Mouse (Mus musculus) brain, embryonic 18.5 days (tissue): ENCODE measurements around the gene Elovl6.

ENCODE experiments used
- DNase-seq: peaks from one replicate; pipeline ENCODE4 v3.0.0-alpha.2; 2012; ENCODE audit warnings: low read depth, low spot score

The Elovl6 gene

DNA sequence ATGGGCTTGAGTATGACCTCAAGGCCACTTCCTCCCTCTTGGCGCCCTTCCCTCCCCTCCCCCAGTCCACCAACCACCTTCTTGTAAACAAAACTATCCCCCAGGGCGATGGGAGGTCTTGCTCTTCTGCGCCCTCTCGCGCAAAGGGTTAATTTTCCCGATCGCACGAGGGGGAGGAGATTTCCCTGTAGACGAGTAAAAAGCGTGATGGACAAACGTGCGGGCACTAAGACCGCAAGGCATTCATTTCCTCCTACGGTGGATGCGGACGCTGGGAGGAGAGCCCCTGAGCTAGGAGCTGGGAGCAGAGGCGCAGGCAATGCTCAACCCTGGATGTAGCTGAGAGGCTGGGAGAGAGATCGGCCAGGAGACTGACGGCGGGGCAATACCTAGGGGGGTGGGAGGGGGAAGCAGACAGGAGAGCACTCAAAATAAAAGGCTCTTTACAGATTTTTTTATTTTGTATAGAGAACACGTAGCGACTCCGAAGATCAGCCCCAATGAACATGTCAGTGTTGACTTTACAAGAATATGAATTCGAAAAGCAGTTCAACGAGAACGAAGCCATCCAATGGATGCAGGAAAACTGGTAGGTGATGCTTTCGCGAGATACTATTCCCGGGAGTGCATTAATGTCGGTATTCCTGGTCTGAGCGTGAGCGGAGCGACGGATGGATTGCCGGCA lies at the start of gene Elovl6:
TSS of gene Elovl6 (plus strand) at position 176 of the 685 bp plus-strand sequence.
- DNase-seq, result peak; percentile 78

DNA sequence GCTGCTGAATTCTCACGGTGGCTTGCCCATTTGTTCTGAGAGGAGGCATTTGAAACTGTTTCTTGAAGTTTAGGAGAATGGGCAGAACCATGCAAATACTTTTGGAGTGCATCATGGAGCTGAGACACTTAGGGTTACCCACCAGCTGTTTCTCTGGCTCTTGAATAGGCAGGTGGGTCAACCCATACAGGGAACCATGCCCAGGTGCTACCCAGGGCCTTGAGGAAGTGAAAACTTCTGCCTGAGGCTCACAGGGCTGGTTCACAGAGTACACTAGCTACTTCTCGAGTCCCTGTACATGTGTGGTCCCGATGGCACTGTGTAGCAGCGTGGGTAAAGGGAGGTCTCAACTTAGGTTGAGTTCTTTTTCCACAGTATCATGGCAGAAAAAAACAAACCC lies 43.4 kb upstream of the Elovl6 start:
- no peak for DNase-seq

DNA sequence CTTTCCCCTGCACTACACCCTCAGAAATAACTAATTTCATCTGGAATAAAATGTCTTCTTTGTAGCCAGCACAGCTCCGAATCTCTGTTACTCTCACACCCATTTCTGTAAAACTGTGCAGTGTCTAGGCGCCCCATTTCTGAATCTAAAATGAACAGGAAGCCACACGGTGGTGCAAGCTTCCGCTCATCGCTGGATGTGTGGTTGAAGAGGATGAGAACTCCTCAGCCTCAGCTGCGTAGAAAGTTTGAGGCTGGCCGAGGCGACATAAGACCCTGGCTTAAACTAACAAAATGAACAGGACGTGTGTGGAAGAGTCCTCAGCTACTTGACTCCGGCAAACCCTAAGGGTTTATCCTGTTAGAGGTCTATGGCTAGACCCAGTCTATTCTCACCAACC lies 38.0 kb upstream of the Elovl6 start:
- no peak for DNase-seq

DNA sequence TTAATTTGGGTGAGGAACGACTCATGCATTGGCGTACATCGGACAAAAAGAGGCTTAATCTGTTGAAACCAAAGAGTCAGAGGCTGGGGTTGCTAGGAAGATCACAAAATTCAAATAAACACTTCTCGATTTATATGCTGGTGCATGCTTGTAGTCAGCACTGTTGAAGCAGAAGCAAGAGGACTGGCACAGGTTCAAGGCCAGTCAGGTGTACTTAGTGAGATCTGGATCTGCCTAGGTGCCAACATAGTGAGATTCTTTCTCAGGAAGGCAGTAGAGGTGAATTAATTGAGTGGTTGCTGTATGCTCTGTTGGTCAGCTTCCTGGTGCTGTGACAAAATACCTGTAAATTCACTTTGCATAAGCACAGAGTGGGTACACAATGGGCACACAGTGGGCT lies 37.4 kb upstream of the Elovl6 start:
- DNase-seq, result no peak

DNA sequence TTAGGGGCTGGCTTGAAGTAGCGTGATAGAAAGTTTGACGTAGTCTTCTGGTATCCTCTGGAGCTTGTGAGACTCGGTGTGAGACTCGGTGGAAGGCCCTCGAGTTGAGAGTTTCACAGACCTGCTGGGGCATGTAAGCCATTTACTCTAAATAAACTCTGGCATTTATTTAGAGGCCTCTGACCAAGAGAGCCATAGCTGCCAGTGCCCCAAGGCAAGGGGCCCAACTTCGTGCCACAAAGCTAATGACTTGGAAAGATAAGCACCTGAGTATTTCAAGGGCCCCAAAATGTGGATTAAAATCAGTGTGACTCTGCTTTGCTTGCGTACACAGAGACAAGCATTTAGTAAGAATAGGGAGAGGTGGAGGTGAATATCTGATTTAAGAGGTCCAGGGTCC lies 28.4 kb upstream of the Elovl6 start:
- DNase-seq, result no peak

DNA sequence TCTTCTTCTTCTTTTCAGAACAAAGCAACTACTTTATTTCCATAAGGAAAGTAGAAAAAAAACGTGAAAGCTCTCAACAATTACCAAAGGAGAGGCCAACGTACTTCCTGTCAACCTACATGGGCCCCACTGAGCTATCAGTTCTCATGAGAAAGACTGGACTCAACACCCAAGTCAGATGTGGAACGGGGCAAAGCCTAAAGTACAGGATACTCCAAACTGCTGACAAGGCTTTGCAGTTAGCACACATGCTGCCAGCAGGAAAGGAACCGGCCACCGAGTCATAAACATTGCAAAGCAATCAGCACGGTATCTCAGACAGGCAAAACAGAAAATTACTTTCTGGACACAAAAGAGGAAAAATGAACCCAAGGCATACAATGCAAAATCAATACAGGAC lies 27.2 kb upstream of the Elovl6 start:
- DNase-seq, result no peak

DNA sequence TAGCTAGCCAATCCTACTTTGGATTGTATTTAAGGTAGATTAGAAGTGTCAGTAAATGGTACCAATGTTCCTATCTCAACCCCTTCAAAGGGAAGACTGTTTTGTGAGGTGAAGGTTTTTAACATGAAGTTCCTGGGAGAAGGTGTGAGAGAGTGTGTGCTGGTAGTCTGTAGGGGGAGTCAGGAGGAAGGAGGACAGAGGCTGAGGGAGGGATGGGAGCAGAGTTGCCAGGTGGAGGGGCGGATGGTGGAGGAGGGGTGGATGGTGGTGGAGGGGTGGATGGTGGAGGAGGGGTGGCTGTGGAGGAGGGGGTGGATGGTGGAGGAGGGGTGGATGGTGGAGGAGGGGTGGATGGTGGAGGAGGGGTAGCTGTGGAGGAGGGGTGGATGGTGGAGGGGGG lies 24.4 kb upstream of the Elovl6 start:
- DNase-seq, result no peak

DNA sequence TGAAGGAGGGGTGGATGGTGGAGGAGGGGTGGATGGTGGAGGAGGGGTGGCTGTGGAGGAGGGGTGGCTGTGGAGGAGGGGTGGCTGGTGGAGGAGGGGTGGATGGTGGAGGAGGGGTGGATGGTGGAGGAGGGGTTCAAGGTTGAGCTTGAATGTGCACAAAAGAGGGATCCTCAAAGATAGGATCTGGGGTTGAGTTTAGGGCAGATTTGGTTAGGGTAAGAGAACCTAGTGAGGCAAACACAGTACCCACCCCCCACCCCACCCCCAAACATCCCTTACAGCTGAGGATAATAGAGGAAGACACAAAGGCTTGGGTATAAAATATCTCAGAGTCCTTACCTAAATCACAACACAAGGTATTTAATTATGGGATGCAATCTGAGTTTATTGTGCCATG lies 23.6 kb upstream of the Elovl6 start:
- DNase-seq, result no peak

DNA sequence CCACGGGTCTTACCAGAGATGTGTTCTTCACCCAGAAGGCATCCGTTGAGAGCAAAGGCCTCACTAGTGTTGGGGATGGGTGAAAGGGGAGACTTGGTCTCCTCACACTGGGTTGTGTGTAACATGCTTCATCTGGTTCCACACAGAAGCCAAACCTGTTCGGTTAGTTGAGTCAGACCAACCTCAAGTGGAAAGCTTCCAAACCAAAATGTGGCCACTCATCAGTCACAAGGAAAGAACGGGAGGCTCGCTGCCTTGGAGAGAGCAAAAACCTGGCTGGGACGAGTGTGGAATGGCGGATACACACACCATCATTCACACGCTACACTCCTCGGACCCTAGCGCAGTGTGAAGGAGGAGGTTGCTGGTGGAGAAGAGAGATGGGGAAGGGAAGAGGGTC lies 22.4 kb upstream of the Elovl6 start:
- no peak for DNase-seq

DNA sequence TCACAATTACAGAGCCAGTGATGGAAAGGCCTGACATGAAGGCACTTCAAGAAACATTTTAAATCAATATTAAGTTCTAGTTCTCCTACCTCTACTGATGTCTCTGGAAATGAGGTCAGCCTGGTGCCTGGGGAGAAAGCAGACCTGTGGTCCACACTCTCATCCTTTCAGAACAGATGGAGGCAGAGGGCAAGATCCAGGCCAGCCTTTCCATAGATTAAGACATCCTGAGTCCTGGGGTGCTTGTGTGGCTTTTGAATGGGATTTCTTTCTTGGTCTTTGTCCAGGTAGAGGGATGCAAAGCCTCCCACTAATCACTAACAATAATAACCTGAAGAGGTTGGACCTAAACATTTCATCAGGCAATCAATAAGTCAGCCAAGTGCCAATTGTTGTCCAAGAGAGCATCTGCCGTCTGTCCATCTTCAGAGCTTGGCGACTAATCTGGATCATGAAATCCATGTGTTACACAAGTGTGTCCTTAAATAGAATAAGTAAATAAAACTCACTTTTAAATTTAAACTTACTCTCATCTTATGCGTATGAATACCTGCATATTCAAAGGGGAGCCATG lies 16.2 kb upstream of the Elovl6 start:
- DNase-seq, result no peak

DNA sequence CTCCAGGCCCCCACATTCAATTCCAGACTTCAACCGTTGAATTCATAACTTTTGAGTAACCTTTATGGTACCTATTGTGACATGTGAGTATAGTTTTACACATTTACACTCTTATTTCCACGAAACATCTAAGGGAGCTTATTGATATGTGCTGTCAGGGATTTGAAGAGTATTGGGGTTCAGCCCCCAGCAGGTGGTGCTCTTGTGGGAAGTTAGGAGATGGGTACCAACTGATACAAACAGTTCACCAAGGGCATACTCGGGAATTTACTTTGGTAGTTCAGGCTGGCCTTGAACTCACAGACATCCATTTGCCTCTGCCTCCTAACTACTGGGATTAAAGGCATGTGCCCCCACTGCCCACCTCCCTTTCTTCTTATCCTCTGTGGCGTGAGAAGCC lies 11.7 kb upstream of the Elovl6 start:
- no peak for DNase-seq

DNA sequence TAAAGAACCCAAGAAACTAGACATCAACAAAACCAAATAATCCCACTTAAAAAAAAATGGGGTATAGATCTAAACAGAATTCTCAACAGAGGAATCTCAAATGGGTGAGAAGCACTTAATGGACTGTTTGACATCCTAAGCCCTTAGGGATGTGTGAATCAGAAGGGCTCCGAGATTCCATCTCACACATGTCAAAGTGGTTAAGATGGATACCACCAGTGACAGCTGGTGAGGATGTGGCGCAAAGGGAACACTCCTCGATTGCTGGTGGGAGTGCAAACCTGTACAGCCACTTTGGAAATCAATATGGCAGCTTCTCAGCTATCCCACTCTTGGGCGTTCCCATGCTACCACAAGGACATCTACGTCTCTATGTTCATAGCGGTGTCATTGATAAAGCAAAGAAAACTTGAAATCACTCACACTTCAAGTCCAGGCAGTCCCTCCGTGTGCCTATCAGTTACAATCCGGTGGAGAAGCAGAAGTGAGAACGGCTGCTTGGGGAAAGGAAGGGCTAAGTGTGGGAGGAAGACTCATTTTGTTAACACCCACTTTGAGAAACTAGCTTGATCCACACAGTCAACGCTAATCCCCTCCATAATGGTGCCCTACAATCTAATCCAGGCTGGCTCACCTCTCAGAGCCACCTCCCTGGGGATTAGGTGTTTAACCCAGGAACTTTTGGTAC lies 8.6 kb upstream of the Elovl6 start:
- no peak for DNase-seq

DNA sequence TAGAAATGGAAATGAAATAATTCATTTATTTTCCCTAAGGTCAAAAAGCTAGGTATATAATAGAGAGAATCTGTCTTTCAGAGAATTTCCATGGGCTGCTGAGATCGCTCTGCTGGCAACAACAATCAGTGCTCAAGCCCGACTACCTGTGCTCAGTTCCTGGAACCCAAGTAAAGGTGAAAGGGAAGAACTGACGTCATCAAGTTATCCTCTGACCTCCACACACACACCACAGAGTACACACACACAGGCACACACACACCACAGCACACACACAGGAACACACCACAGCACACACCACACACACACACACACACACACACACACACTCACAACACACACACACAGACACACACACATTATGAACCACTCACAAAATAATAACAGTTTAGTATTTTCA lies 5.1 kb upstream of the Elovl6 start:
- DNase-seq, result no peak

DNA sequence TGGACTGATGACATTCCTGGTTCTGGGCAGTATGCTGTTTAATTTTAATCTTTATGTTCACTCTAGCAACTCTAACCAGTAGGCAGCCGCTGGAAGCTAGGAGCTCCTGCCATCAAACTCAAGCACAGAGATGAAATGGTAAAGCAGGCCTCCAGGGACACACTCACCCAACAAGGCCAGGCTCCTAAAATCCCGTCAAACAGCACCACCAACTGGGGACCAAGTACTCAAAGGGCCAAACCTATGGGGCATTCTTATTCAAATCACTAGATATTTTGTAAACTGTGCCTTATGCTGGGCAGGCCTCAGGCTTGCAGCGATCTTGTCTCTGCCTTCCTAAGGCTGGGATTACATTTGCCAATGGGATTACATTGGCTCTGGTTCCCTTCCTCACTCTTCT lies 2.8 kb upstream of the Elovl6 start:
- DNase-seq, result no peak

DNA sequence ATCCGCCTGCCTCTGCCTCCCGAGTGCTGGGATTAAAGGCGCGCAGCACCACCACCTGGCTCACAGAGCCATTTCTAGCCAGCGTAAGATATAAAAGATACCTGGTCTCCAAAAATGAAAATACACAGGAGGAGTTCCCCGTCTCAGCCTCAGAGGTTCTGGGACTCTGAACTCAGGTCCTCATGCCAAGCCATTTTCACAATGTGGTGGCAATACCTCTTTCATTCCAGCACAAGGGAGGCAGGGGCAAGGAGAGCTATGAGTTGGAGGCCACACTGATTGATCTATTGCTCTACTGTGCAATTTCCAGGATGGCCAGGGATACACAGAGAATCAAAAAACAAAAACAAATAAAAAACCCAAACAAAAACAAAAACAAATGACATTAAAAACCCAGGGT lies 1.7 kb upstream of the Elovl6 start:
- no peak for DNase-seq

DNA sequence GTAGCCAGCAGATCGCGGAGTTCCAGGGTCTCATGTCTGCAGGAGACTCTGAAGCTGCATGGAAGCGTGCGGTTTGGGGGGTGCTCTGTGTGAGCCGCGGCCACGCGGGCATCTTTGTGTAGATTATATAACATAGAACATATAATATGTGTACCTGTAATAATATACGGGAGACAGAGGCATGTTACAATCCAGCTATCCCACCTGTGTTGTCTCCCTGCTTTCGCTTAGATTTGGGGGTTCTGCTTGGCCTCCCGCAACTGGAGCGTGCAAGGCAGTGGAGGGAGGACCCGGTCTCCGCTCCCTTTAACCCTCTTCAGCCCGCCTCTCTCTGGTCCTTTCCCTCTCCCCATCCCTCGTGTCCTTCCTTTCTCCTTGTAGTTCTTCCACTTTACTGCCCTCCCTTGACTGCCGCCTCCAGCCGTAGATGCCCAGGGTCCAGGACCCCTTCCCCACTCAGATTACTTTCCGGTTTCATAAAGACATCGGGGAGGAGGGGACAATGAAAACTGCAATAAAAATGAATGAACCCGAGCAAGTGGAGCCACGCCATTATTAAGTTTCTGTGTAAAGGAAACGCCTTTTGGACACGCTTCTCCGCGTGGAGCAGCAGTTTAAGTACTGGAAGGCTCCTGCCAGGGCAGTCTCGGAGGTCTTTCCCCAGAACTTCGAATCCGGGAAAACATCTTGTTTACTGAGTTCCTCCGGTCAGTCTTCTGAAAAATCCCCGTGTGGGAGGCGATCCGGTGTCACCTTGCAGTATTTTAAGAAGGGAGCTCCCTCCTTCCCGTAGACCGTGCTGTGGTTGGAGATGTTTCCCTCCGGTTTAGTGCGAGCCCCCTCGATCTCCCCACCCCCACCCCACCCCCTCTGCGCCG lies 949 bp downstream of the Elovl6 start:
- no peak for DNase-seq

DNA sequence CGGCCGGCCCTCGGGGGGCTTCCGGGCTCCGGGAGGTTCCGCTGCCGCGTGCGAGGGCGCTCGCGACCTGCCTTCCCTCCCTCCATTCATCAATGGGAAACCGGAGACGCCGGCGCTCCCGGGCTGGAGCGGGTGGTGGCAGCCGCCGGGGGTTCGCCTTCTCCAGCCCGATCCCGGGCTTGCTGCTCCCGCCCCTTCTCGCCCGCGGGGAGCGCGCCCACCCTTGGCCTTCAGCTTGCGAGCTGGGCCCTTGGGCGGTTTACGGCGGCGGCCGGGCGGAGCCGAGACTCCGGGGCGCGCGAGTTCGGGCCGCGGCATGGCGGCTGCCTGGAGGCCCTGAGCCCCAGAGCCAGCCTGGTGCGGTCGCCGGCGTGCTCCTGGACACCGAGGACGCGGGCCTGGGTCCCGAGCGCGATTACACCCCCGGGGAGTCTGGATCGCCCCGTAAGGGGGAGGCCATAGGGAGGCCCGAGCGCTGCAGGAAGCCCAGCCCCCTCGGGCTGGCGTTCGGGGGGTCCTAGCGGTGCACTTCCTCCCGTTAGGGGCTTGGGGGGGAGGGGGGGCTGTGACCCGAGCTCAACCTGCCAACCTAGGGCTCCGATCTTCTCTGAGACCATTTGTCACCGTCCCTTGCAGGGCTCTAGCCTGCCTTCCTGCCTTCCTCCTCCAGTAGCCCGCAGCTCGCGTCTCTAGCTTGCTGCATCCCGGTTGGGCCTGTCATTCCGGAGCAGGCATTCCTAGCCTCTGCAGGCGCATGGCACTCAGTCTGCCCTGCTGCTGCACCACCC lies 1.8 kb downstream of the Elovl6 start:
- no peak for DNase-seq

DNA sequence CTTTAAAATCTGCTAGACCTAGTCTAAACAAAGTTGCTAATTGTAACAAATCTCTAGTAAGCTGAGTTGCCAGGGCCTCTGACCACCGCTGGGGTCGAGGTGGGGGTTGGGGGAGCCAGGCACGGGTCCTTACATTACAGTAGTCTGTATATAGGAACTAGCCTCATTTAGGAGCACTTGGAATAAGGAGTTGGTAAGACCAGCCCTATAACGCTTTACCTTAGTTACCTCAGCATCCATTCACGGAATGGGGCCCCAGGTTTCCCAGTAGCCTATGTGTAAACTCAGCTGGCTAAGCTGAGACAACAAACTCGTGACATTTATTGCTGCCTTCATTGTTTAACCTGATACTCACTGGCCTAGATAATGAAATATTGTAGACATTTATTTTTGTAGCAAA lies 3.3 kb downstream of the Elovl6 start:
- no peak for DNase-seq

DNA sequence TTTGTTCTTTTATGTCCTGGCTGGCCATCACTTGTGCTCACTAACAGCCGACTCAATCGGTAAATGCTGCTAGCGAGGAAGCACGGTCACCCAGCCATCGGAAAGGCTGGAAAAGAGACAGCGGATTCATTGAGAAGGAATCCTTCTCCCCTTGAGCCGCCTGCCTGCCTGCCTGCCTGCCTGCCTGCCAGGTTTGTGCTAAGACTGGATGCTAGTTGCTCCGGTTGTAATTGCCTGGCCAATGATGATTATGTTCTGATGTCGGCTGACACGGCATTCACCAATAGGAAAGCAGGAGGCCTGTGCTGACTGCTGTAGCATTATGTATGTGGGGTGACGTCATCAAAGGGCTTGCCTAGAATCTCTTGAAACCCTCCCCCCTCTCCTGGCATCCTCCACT lies 4.0 kb downstream of the Elovl6 start:
- peak; percentile 99 for DNase-seq

DNA sequence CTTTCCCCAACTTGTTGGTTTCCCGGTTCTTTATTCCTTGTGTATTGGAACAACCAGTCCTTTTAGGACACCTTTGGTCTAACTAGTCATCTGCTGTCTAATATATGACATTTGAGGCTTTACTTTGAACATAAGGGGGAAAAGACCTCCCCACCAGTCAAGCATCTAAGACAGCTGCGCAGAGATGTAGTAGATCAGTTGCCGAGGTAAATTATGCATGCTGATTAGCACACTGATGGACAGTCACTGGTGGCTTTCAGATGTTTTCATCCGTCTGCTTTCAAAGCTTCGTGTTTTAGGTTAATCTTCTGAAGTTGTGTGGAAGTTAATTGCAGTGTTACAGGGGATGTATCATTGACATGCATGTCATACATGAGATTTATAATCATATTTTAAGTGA lies 5.8 kb downstream of the Elovl6 start:
- DNase-seq, result no peak

DNA sequence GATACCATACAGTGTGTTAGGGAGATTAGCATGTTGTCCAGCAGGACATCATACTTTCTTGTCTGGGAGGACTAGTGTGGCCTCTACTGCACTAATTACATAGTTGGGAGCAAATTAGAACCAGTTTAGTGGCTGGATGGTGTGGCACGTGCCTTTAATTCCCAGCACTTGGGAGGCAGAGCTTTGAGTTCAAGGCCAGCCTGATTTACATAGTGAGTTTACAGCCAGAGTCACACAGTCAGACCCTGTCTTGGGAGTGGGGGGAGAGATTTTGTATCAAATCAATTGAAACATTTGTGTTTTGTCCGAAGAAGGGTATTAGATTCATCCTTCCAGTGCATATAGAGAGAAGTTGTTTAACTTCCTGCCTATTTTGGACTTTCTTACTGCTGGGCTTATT lies 8.7 kb downstream of the Elovl6 start:
- DNase-seq, result no peak

DNA sequence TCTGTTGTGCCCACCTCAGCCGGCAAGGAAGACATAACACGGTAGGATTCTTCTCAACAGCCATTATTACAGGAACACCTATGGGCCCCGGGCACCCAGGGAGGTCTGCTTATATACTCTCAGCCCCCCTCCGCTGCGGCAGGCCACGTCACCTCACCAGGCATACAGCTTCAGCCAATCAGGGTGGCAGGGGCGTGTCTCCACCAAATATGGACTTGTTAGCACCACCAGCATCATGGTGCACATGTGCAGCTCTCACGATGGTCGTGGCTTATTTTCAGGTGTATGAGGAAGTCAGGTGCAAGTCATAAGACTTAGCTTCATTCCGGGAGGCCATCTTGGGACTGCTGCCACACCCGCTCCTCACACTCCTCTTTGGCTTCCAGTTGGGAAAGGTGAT lies 9.3 kb downstream of the Elovl6 start:
- no peak for DNase-seq
